Mouse (Mus musculus) midbrain, embryonic 15.5 days (tissue): ENCODE results near the gene Prrc2b. TPM values are rescaled to one million over a fixed set of nuclear protein-coding genes. Genes with fewer than 3 reads are reported as not detected.

ENCODE experiments used
- ATAC-seq: fragments of 200-750 bp; cut with Nextera tagmentation; replicated peaks from 2 replicates; pipeline ENCODE4 v1.8.0; 2017; ENCODE audit warnings: moderate TSS enrichment
- H3K27ac ChIP-seq: fragments of 300-500 bp; sonication (generic); 2 replicates; pipeline ENCODE4 v1.5.1; 2015; ENCODE audit warnings: mild to moderate bottlenecking, inconsistent platforms
- H3K27me3 ChIP-seq: fragments of 300-500 bp; sonication (generic); replicated peaks from 2 replicates; pipeline ENCODE4 v1.6.1; 2015; ENCODE audit warnings: inconsistent platforms
- H3K36me3 ChIP-seq: fragments of 300-500 bp; sonication (generic); replicated peaks from 2 replicates; pipeline ENCODE4 v1.6.1; 2015; ENCODE audit warnings: inconsistent platforms
- H3K4me1 ChIP-seq: fragments of 300-500 bp; sonication (generic); 2 replicates; pipeline ENCODE4 v1.6.1; 2015; ENCODE audit warnings: inconsistent platforms
- H3K4me2 ChIP-seq: fragments of 300-500 bp; sonication (generic); 2 replicates; pipeline ENCODE4 v1.6.1; 2015; ENCODE audit warnings: inconsistent platforms, mild to moderate bottlenecking, moderate library complexity
- H3K4me3 ChIP-seq: fragments of 300-500 bp; sonication (generic); 2 replicates; pipeline ENCODE4 v1.5.1; 2015; ENCODE audit warnings: mild to moderate bottlenecking, inconsistent platforms
- H3K9ac ChIP-seq: fragments of 300-500 bp; sonication (generic); 2 replicates; pipeline ENCODE4 v1.6.1; 2015; ENCODE audit warnings: mild to moderate bottlenecking, inconsistent platforms
- H3K9me3 ChIP-seq: fragments of 300-500 bp; sonication (generic); 2 replicates; pipeline ENCODE4 v1.6.1; 2016; ENCODE audit warnings: inconsistent platforms
- WGBS: fragments of 180-500 bp; shearing (Covaris S2); methylation state at CpG from one replicate; pipeline ENCODE4 v1.1.7; 2015; ENCODE audit warnings: mixed read lengths; 5-methylcytosine and 5-hydroxymethylcytosine counted together
- polyA plus RNA-seq: library from polyadenylated mRNA; unstranded; fragments of >200 nt; fragmentation: Nextera tagmentation; extraction: Ambion mirVana; gene quantifications from 2 replicates; pipeline ENCODE4 v1.2.1, GENCODE M21; 2015

Gene Prrc2b
- polyA plus RNA-seq, 1 experiment from 2014 or later: 92.2 TPM

- Histone ChIP-seq H3K36me3 (no peaks in the 10 kb centered on the region), H3K4me3 (no peak overlapping the region), H3K4me1 (peaks cover 15% of the 10 kb centered on the region), H3K27ac (no peak overlapping the region), H3K27me3 (no peaks in the 10 kb centered on the region), H3K9ac (no peak overlapping the region), H3K9me3 (no peaks in the 10 kb centered on the region), H3K4me2 (no peak overlapping the region)
- WGBS: 4% methylated on average over 4 of the region's 4 CpGs
- no peak for ATAC-seq
These were observed 10.4 kb upstream of the Prrc2b start for GRCm38 (mm10) chr2:32140498-32140934.

- WGBS: 85% methylated on average over 6 of the region's 6 CpGs
- H3K4me3 ChIP-seq: no peak overlapping the region
These were observed 9.3 kb upstream of the Prrc2b start for GRCm38 (mm10) chr2:32141602-32142001.

GRCm38 (mm10) chr2:32142368-32142767 is 8.5 kb upstream of the Prrc2b start:
- 64% methylated on average over 6 of the region's 6 CpGs for WGBS

More at GRCm38 (mm10) chr2:32141602-32142001, 9.3 kb upstream of the Prrc2b start:
- Histone ChIP-seq H3K27me3 (no peaks in the 10 kb centered on the region), H3K4me2 (no peak overlapping the region), H3K27ac (no peak overlapping the region), H3K36me3 (no peaks in the 10 kb centered on the region), H3K9me3 (no peaks in the 10 kb centered on the region), H3K9ac (no peak overlapping the region), H3K4me1 (peaks cover 15% of the 10 kb centered on the region)
- no peak for ATAC-seq

GRCm38 (mm10) chr2:32144633-32145032 is 6.2 kb upstream of the Prrc2b start:
- ATAC-seq: no peak
- peaks cover 4% of the 10 kb centered on the region; the same call in 1 of the 2 replicates for H3K4me1 ChIP-seq
- no peaks in the 10 kb centered on the region for H3K27me3 ChIP-seq
- H3K27ac ChIP-seq: no peak overlapping the region
- H3K9me3 ChIP-seq: no peaks in the 10 kb centered on the region
- H3K36me3 ChIP-seq: no peaks in the 10 kb centered on the region
- 87% methylated on average over 5 of the region's 5 CpGs for WGBS
- no peak overlapping the region for H3K4me2 ChIP-seq
- no peak overlapping the region for H3K4me3 ChIP-seq
- no peak overlapping the region for H3K9ac ChIP-seq

More at GRCm38 (mm10) chr2:32142368-32142767, 8.5 kb upstream of the Prrc2b start:
- peaks cover 9% of the 10 kb centered on the region for H3K4me1 ChIP-seq
- H3K27ac ChIP-seq: no peak overlapping the region
- H3K4me2 ChIP-seq: no peak overlapping the region
- no peaks in the 10 kb centered on the region for H3K36me3 ChIP-seq
- no peaks in the 10 kb centered on the region for H3K27me3 ChIP-seq
- no peak overlapping the region for H3K9ac ChIP-seq
- H3K9me3 ChIP-seq: no peaks in the 10 kb centered on the region
- H3K4me3 ChIP-seq: no peak overlapping the region
- no peak for ATAC-seq

GRCm38 (mm10) chr2:32146617-32147162 is 4.2 kb upstream of the Prrc2b start:
- no peak for ATAC-seq
- no peak overlapping the region for H3K27ac ChIP-seq
- H3K9me3 ChIP-seq: no peaks in the 10 kb centered on the region
- H3K36me3 ChIP-seq: no peaks in the 10 kb centered on the region
- WGBS: 67% methylated on average over 5 of the region's 5 CpGs
- H3K9ac ChIP-seq: no peak overlapping the region
- no peak overlapping the region for H3K4me3 ChIP-seq
- no peak overlapping the region for H3K4me2 ChIP-seq
- H3K4me1 ChIP-seq: peaks cover 10% of the 10 kb centered on the region
- H3K27me3 ChIP-seq: no peaks in the 10 kb centered on the region

- peak overlapping the region; percentile 98 for H3K9ac ChIP-seq
- H3K4me3 ChIP-seq: peak overlapping the region; percentile 94
- peak overlapping the region; percentile 93 for H3K4me2 ChIP-seq
- H3K9me3 ChIP-seq: no peaks in the 10 kb centered on the region
- no peaks in the 10 kb centered on the region for H3K27me3 ChIP-seq
- H3K4me1 ChIP-seq: peaks cover 42% of the 10 kb centered on the region
- peak overlapping the region; percentile 99 for H3K27ac ChIP-seq
- 22% methylated on average over 1 of the region's 1 CpGs for WGBS
- ATAC-seq: no peak; the same call in 1 of the 2 replicates
- no peaks in the 10 kb centered on the region for H3K36me3 ChIP-seq
These were observed 747 bp upstream of the Prrc2b start for GRCm38 (mm10) chr2:32150135-32150534.

- WGBS: 3% methylated on average over 7 of the region's 7 CpGs
- no peaks in the 10 kb centered on the region for H3K27me3 ChIP-seq
- H3K36me3 ChIP-seq: no peaks in the 10 kb centered on the region
- peak; percentile 82 for ATAC-seq
- peak overlapping the region; percentile 98 for H3K9ac ChIP-seq
- H3K4me2 ChIP-seq: peak overlapping the region; percentile 93
- no peaks in the 10 kb centered on the region for H3K9me3 ChIP-seq
- H3K27ac ChIP-seq: peak overlapping the region; percentile 99
- peaks cover 46% of the 10 kb centered on the region for H3K4me1 ChIP-seq
- H3K4me3 ChIP-seq: peak overlapping the region; percentile 94
These were observed 339 bp upstream of the Prrc2b start for GRCm38 (mm10) chr2:32150562-32150923.

- WGBS: under 1% methylated on average over 22 of the region's 22 CpGs
- peak overlapping the region; percentile 98 for H3K9ac ChIP-seq
These were observed 931 bp downstream of the Prrc2b start for GRCm38 (mm10) chr2:32151660-32152366.

GRCm38 (mm10) chr2:32152367-32153034 is 1.6 kb downstream of the Prrc2b start:
- peak overlapping the region; percentile 93 for H3K4me2 ChIP-seq
- WGBS: 15% methylated on average over 12 of the region's 12 CpGs
- ATAC-seq: peak; percentile 4; the same call in 1 of the 2 replicates
- no peaks in the 10 kb centered on the region for H3K9me3 ChIP-seq
- H3K36me3 ChIP-seq: no peaks in the 10 kb centered on the region
- H3K27ac ChIP-seq: peak overlapping the region; percentile 99
- peaks cover 66% of the 10 kb centered on the region for H3K4me1 ChIP-seq
- no peaks in the 10 kb centered on the region for H3K27me3 ChIP-seq
- peak overlapping the region; percentile 94 for H3K4me3 ChIP-seq
- H3K9ac ChIP-seq: peak overlapping the region; percentile 98

More at GRCm38 (mm10) chr2:32151660-32152366, 931 bp downstream of the Prrc2b start:
- Histone ChIP-seq H3K4me1 (peaks cover 59% of the 10 kb centered on the region), H3K27me3 (no peaks in the 10 kb centered on the region), H3K9me3 (no peaks in the 10 kb centered on the region), H3K4me3 (peak overlapping the region; percentile 94), H3K4me2 (peak overlapping the region; percentile 93), H3K36me3 (no peaks in the 10 kb centered on the region), H3K27ac (peak overlapping the region; percentile 99)
- ATAC-seq: peak; percentile 40; the same call in 1 of the 2 replicates

- ATAC-seq: no peak
- Histone ChIP-seq H3K4me3 (peak overlapping the region; percentile 94), H3K4me2 (peak overlapping the region; percentile 93), H3K27me3 (no peaks in the 10 kb centered on the region), H3K4me1 (peaks cover 73% of the 10 kb centered on the region), H3K9ac (peak overlapping the region; percentile 98), H3K9me3 (no peaks in the 10 kb centered on the region), H3K27ac (peak overlapping the region; percentile 99), H3K36me3 (no peaks in the 10 kb centered on the region)
- 5% methylated on average over 13 of the region's 13 CpGs for WGBS
These were observed 2.3 kb downstream of the Prrc2b start for GRCm38 (mm10) chr2:32153041-32153790.

GRCm38 (mm10) chr2:32153791-32154119 is 2.9 kb downstream of the Prrc2b start:
- Histone ChIP-seq H3K4me2 (peak overlapping the region; percentile 93), H3K27ac (no peak overlapping the region), H3K9ac (peak overlapping the region; percentile 98; the same call in 1 of the 2 replicates), H3K36me3 (no peaks in the 10 kb centered on the region), H3K4me1 (peaks cover 78% of the 10 kb centered on the region), H3K27me3 (no peaks in the 10 kb centered on the region), H3K4me3 (peak overlapping the region; percentile 94), H3K9me3 (no peaks in the 10 kb centered on the region)
- no peak for ATAC-seq
- WGBS: 21% methylated on average over 4 of the region's 4 CpGs
